Mouse (Mus musculus) brain, embryonic 14.5 days (tissue): Measurements from ENCODE around the gene Gm13090.

Experiments used
- CTCF ChIP-seq: fragments of 200-500 bp; IDR thresholded peaks from 2 replicates; pipeline ENCODE4 v1.5.1; 2012; ENCODE audit warnings: inconsistent platforms, mild to moderate bottlenecking, moderate library complexity, borderline replicate concordance; ENCODE audit not compliant: insufficient read depth, insufficient read length; ENCODE audit errors: extremely low read depth
- POLR2A ChIP-seq: fragments of 200-500 bp; IDR thresholded peaks from 2 replicates; pipeline ENCODE4 v1.6.1; 2012; ENCODE audit warnings: mild to moderate bottlenecking, inconsistent platforms, borderline replicate concordance; ENCODE audit not compliant: poor library complexity, insufficient read depth, insufficient read length, severe bottlenecking; ENCODE audit errors: extremely low read depth

DNA sequence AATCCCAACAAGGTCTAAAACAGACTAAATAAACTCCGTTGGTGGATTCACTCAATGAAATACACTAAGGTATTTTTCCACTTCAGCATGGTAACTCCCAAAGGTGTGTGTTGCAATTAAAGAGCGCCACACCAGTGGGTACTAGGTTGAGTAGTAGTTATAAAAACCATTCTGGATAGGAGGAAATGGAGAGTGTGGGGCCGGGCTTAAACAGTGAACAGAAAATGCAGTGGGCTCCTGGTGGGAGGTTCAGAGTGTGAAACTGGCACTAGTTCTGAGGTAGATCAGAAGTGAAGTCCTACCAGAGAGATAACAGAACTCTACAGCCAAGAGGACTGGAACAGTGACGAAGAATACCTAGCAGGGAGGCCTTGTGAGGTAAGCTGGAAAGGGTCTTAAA, 30.7 kb upstream of the Gm13090 start:
- TF ChIP-seq CTCF (no peak), POLR2A (no peak)
